Mouse (Mus musculus) liver, adult 2 months (tissue): ENCODE measurements around the gene Abracl. TPM values are rescaled to one million over a fixed set of nuclear protein-coding genes. Genes with fewer than 3 reads are reported as not detected.
A peak's percentile ranks its signal among the peaks of the same experiment; 100 is the strongest.

Experiments
- DNase-seq: peaks from one replicate; pipeline ENCODE4 v3.0.0-alpha.2; 2011; ENCODE audit warnings: low read depth, low spot score; ENCODE audit errors: extremely low read depth
- H3K27ac ChIP-seq: fragments of 200-500 bp; replicated peaks from 2 replicates; pipeline ENCODE4 v1.5.1; 2012; ENCODE audit warnings: low read depth, mild to moderate bottlenecking, control low read depth, inconsistent platforms, low read length; ENCODE audit not compliant: insufficient read depth
- H3K27me3 ChIP-seq: fragments of 200-500 bp; 2 replicates; pipeline ENCODE4 v1.6.1; 2012; ENCODE audit warnings: mild to moderate bottlenecking, moderate library complexity, low read length, inconsistent platforms; ENCODE audit not compliant: control insufficient read depth, insufficient read depth
- H3K36me3 ChIP-seq: fragments of 200-500 bp; 2 replicates; pipeline ENCODE4 v1.6.1; 2012; ENCODE audit warnings: low read length, inconsistent platforms; ENCODE audit not compliant: control insufficient read depth, insufficient read depth
- H3K4me1 ChIP-seq: fragments of 200-500 bp; 2 replicates; pipeline ENCODE4 v1.6.1; 2011; ENCODE audit warnings: low read length; ENCODE audit not compliant: control insufficient read depth, insufficient read depth
- H3K4me3 ChIP-seq: fragments of 200-500 bp; 2 replicates; pipeline ENCODE4 v1.5.1; 2011; ENCODE audit warnings: low read depth, mild to moderate bottlenecking, control low read depth, low read length, moderate library complexity; ENCODE audit not compliant: insufficient read depth
- H3K79me2 ChIP-seq: fragments of 200-500 bp; 2 replicates; pipeline ENCODE4 v1.6.1; 2012; ENCODE audit warnings: inconsistent platforms, mild to moderate bottlenecking, low read length, moderate library complexity; ENCODE audit not compliant: control insufficient read depth, insufficient read depth
- H3K9ac ChIP-seq: fragments of 200-500 bp; 2 replicates; pipeline ENCODE4 v1.6.1; 2012; ENCODE audit warnings: low read depth, mild to moderate bottlenecking, control low read depth, inconsistent platforms, low read length
- CTCF ChIP-seq: fragments of 200-500 bp; IDR thresholded peaks from 2 replicates; pipeline ENCODE4 v1.5.1; 2011; ENCODE audit warnings: low read depth, low read length, control low read depth
- POLR2A ChIP-seq: fragments of 200-500 bp; IDR thresholded peaks from 2 replicates; pipeline ENCODE4 v1.6.1; 2011; ENCODE audit warnings: low read length, control low read depth; ENCODE audit not compliant: insufficient read depth; ENCODE audit errors: extremely low read depth
- WGBS: fragments of 180-500 bp; shearing (Covaris S2); methylation state at CpG from one replicate; pipeline ENCODE4 v1.1.7; 2018; 5-methylcytosine and 5-hydroxymethylcytosine counted together
- polyA plus RNA-seq: library from polyadenylated mRNA; depleted of rRNA; stranded (reverse); fragments of >200 nt; gene quantifications from 2 replicates; pipeline ENCODE4 v1.2.3, GENCODE M21; 2012
- total RNA-seq: library from RNA; depleted of rRNA; stranded (reverse); fragments of >200 nt; gene quantifications from 2 replicates; pipeline ENCODE4 v1.2.3, GENCODE M21; 2014

The Abracl gene
- total and polyA plus RNA-seq, 2 experiments = 6.3 to 14.3 TPM

GRCm38 (mm10) chr10:18058681-18059338, 35.7 kb upstream of the Abracl start:
- Histone ChIP-seq H3K79me2 (peaks cover 42% of the 10 kb centered on the region), H3K4me3 (no peak overlapping the region), H3K27me3 (no peaks in the 10 kb centered on the region), H3K4me1 (peaks cover 14% of the 10 kb centered on the region), H3K36me3 (no peaks in the 10 kb centered on the region), H3K9ac (no peak overlapping the region), H3K27ac (no peak overlapping the region)
- TF ChIP-seq CTCF = no peak
- no peak for TF ChIP-seq POLR2A
- WGBS = 92% methylated on average over 9 of the region's 9 CpGs
- no peak for DNase-seq

GRCm38 (mm10) chr10:18056391-18056745, 33.3 kb upstream of the Abracl start:
- H3K27me3 ChIP-seq = no peaks in the 10 kb centered on the region
- H3K4me3 ChIP-seq = peak overlapping the region; percentile 91
- under 1% methylated on average over 8 of the region's 8 CpGs for WGBS
- TF ChIP-seq POLR2A = no peak
- peak overlapping the region; percentile 96 for H3K9ac ChIP-seq
- H3K27ac ChIP-seq = no peak overlapping the region
- H3K4me1 ChIP-seq = peaks cover 12% of the 10 kb centered on the region
- DNase-seq = no peak
- H3K36me3 ChIP-seq = no peaks in the 10 kb centered on the region
- peaks cover 32% of the 10 kb centered on the region for H3K79me2 ChIP-seq

GRCm38 (mm10) chr10:18055696-18056390, 32.8 kb upstream of the Abracl start, which contains the start of gene Reps1:
Reps1 (plus strand) TSS chr10:18055861.
- TF ChIP-seq POLR2A = no peak
- TF ChIP-seq CTCF = no peak
- H3K4me1 ChIP-seq = peaks cover 10% of the 10 kb centered on the region
- WGBS = 2% methylated on average over 86 of the region's 90 CpGs
- H3K27ac ChIP-seq = peak within 1 kb of the TSS; percentile 66
- H3K4me3 ChIP-seq = peak within 1 kb of the TSS; percentile 91
- peaks cover 30% of the 10 kb centered on the region for H3K79me2 ChIP-seq
- no peak for DNase-seq
- peak within 1 kb of the TSS; percentile 96 for H3K9ac ChIP-seq
- no peaks in the 10 kb centered on the region for H3K36me3 ChIP-seq
- H3K27me3 ChIP-seq = no peaks in the 10 kb centered on the region

- DNase-seq = peak; percentile 56
- Histone ChIP-seq H3K27me3 (no peaks in the 10 kb centered on the region), H3K4me3 (peak overlapping the region; percentile 91), H3K9ac (peak overlapping the region; percentile 96), H3K27ac (peak overlapping the region; percentile 66), H3K4me1 (peaks cover 7% of the 10 kb centered on the region), H3K79me2 (peaks cover 30% of the 10 kb centered on the region), H3K36me3 (no peaks in the 10 kb centered on the region)
- TF ChIP-seq POLR2A (peak; percentile 65; the same call in 1 of the 2 replicates), CTCF (peak; percentile 79)
- WGBS = 4% methylated on average over 59 of the region's 61 CpGs
Measured at GRCm38 (mm10) chr10:18055009-18055695, 32.1 kb upstream of the Abracl start.

- no peak for TF ChIP-seq CTCF
- no peak for TF ChIP-seq POLR2A
- 32% methylated on average over 10 of the region's 10 CpGs for WGBS
- Histone ChIP-seq H3K27ac (no peak overlapping the region), H3K4me1 (0 out of 2 replicates have a peak, but pooled peaks cover 4% of the 10 kb centered on the region), H3K27me3 (no peaks in the 10 kb centered on the region), H3K9ac (no peak overlapping the region), H3K36me3 (no peaks in the 10 kb centered on the region), H3K79me2 (no peaks in the 10 kb centered on the region), H3K4me3 (no peak overlapping the region)
- DNase-seq = peak; percentile 82
Measured at GRCm38 (mm10) chr10:18047380-18048146, 24.5 kb upstream of the Abracl start.
